Mouse (Mus musculus) c-Kit-positive CD71-positive TER-119-positive erythroid progenitor cells, embryonic 14.5 days (primary cell): ENCODE results near the gene Miga2.

Source experiments
- DNase-seq: peaks from one replicate; pipeline ENCODE4 v3.0.0-alpha.2; 2013; ENCODE audit warnings: low spot score

Miga2 gene

DNA sequence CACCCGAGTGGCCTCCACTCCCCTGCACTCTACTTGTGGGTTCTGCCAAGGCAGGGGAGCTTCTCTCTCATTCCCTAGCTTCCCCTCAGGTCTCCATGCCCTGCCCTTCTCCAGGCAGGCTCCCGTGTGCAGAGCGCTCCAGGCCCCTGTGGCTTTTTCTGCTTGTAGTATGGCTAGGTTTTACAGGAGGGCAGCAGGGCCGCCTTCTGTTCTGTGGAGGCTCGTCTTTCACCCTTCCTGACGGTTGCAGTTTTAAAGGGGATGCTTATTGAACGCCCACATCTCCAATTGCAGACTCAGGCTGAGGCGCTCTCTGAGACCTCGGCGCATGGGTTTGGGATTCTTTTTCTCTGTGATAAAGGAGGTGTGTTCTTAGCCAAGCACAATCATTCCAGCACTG is 55.1 kb downstream of the Miga2 start:
- DNase-seq = no peak

DNA sequence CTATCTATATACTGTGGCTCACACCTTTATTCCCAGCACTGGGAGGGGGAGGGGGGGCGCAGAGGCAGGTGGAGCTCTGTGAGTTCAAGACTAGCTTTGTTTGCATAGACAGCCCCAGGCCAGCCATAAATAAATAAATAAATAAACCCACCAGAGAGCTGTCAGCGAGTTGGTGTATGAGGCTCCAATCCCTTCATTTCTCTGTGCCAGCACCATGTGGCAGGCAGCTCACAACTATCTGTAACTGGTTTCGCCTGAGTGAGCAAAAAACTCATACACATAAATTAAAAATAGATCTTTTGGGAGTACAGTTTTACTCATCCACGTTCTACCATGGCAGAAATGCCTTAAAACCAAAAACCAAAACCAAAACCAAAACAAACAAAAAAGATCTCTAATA is 57.4 kb downstream of the Miga2 start:
- no peak for DNase-seq

DNA sequence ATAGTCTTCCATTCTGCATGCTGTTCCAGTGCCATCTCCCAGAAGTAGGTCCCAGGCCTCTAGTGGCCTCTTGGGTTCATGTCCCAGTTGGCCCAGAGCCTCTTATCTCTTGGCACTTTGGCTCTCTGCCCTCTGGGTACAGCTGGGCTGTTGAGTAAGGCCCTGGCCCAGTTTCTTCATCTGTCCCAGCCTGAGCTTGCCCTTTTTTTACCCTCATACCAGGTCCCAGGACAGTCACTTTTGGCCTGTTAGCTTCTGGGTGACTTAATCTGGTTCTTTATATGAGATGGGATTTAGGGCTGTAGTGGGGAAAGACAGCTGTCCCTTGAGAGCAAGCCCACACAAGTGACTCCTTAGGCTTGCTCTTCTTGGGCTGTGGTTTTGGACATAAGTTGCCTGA is 65.1 kb downstream of the Miga2 start:
- no peak for DNase-seq
